Mouse (Mus musculus) brown adipose tissue, adult 24 weeks (tissue): ENCODE results near the gene Zfp84. TPM values are rescaled to one million over a fixed set of nuclear protein-coding genes. Genes with fewer than 3 reads are reported as not detected.
"Not testable (repeated sequence)": the region's sequence is repeated elsewhere in the genome, so short reads cannot be mapped to it uniquely, and the experiment has no call there.

ENCODE experiments used
- H3K27ac ChIP-seq: fragments of 200-500 bp; replicated peaks from 2 replicates; pipeline ENCODE4 v1.5.1; 2012; ENCODE audit warnings: low read depth, mild to moderate bottlenecking, low read length
- H3K4me1 ChIP-seq: fragments of 200-500 bp; 2 replicates; pipeline ENCODE4 v1.6.1; 2012; ENCODE audit warnings: low read length, mixed read lengths; ENCODE audit not compliant: control insufficient read depth, insufficient read depth, insufficient read length
- H3K4me3 ChIP-seq: fragments of 200-500 bp; 2 replicates; pipeline ENCODE4 v1.5.1; 2012; ENCODE audit warnings: low read depth, mild to moderate bottlenecking, low read length, moderate library complexity; ENCODE audit not compliant: insufficient read depth
- polyA plus RNA-seq: library from polyadenylated mRNA; stranded (reverse); fragments of >200 nt; gene quantifications from 2 replicates; pipeline ENCODE4 v1.2.4, GENCODE M21; 2012; ENCODE audit not compliant: missing spikeins, insufficient read depth, insufficient read length

Gene Zfp84
- polyA plus RNA-seq, result 6.1 and 6.3 TPM in 2 replicates

DNA sequence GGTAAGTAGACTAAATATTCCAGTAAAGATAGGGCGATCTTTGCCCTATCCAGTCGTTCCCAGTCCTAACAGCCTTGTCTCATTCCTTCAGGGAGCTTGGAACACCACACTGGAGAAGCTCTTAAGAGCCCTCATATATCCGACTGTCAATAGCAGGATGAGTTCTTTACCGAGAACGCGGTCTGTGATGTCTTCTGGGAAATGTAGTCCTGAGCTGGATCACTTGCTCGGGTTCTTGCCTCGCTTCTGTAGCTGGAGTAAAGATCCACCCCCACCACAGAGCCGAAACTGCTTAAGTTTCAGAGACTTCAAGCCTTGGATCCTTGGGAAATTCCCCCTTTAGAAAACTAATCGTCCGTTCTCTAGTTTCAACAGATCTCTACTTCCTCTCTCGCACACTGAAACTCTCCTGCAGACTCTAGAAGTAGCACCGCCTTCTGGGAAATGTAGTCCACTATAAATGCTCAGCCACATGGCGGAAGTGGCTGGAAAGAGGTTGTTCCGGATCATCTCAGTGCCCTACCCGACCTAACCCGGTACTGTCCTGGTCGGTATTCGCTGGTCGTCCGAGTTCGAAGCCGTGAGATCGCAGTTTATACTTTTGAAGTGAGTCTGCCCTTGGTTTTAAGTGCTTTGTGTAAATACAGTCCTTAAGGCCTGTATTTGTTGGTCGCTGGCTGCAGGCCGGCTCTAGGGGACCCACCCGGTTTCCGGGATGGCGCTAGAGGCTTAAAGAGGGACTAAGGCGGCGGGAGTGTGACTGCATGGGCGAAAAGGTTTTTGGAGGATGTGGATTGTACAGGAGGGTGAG is at the start of gene Zfp84:
Gene Zfp84 (plus strand): TSS at position 463 of the 811 bp plus-strand sequence.
- Histone ChIP-seq H3K4me3 (peak within 1 kb of the TSS; percentile 95), H3K4me1 (peaks cover 3% of the 10 kb centered on the region), H3K27ac (peak within 1 kb of the TSS; percentile 91)

- not testable (repeated sequence) for H3K27ac ChIP-seq, H3K4me3 ChIP-seq, H3K4me1 ChIP-seq
These were observed 42.8 kb upstream of the Zfp84 start for GRCm38 (mm10) chr7:29725461-29726142.

DNA sequence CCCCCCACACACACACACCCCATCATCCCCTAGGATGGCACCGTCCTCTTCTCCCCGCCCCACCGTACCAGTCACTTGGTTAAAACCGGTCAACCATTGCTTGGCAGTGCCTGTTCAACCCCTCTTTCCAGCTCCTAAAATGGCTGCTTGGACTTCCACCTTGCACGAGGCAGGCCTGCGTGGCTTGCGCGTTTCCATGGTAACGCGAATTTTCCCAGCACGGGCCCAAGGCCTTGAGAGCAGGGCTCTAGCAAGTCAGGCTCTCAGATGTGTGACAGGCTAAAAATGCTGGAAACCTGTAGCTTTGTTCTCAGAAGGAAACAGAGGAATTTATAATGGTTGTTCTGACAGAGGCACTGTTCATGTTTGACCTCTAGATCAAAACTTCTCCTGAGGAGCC is 41.5 kb upstream of the Zfp84 start, which contains the start of gene Catsperg2:
Gene Catsperg2 (minus strand): TSS at position 173 of the 400 bp plus-strand sequence.
- H3K4me1 ChIP-seq, H3K27ac ChIP-seq, H3K4me3 ChIP-seq: not testable (repeated sequence)

GRCm38 (mm10) chr7:29728055-29728454 is 40.3 kb upstream of the Zfp84 start:
- H3K4me1 ChIP-seq, result no peaks in the 10 kb centered on the region
- no peak overlapping the region for H3K27ac ChIP-seq
- H3K4me3 ChIP-seq, result no peak overlapping the region

- no peak overlapping the region for H3K4me3 ChIP-seq
- H3K4me1 ChIP-seq, result no peaks in the 10 kb centered on the region
- H3K27ac ChIP-seq, result no peak overlapping the region
These were observed 26.1 kb upstream of the Zfp84 start for GRCm38 (mm10) chr7:29742258-29742657.

DNA sequence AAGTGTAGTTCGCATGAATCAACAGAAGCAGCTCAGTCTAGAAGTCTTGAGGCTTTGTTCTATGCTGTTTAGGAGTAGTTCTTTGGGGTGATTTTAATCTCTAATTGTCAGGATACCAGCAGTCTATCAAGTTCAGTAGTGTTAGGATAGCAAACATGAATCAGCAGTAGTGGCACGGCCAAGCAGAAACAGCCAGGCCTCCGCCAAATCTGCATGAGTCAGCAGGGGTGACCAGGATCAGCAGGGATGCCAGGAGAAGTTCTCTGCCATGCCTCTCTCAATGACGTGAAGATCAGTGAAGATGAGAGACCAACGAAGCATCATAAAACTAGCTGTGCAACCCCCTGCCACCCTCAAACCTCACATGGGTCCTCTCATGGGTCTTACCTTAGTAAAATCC is 7.9 kb upstream of the Zfp84 start:
- no peaks in the 10 kb centered on the region for H3K4me1 ChIP-seq
- no peak overlapping the region for H3K27ac ChIP-seq
- no peak overlapping the region for H3K4me3 ChIP-seq

DNA sequence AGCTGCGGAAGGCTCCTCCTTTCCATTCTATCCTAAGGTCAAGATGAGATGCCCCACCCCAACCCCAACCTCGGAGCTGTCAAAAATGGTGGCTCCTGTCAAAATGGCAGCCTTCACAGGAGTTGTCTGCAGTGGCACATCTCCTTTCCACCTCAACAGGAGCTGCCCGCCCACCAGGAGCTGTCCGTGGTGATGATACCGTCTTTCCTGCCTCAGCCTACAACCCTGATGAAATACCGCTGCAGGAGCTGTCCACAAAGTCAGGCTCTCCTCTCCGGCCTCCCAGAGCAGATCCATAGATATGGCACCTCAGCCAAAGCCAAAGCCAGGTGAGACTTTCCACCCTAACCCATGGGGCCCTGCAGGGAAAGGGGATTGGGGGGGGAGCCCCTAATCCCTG is 3.6 kb upstream of the Zfp84 start:
- Histone ChIP-seq H3K27ac (no peak overlapping the region), H3K4me3 (no peak overlapping the region), H3K4me1 (peaks cover 3% of the 10 kb centered on the region)

GRCm38 (mm10) chr7:29767058-29767686 is 1.2 kb upstream of the Zfp84 start:
- H3K27ac ChIP-seq, result peak overlapping the region; percentile 74
- peaks cover 3% of the 10 kb centered on the region for H3K4me1 ChIP-seq
- peak overlapping the region; percentile 72 for H3K4me3 ChIP-seq

DNA sequence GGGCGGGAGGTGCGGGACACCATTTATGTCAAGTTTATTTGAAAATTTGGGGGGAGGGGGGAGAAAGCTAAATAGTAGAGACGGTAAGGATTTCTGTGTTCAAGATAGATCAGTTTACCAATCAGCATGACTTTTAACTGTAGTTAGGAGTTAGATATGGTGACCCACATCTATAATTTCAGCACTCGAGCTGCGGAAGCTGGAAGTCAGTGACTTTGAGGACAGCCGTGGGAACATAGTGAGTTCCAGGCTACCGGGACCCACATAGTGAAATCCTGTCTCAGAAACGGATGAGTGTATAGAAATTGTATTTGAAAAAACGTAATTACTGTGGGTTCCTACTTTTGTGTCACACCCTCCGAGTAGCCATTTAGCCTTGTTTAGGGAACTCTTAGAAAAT is 628 bp downstream of the Zfp84 start:
- Histone ChIP-seq H3K27ac (0 out of 2 replicates have a peak overlapping the region, but pooled peaks have one; percentile 91), H3K4me1 (peaks cover 3% of the 10 kb centered on the region), H3K4me3 (peak overlapping the region; percentile 95)

- Histone ChIP-seq H3K27ac (no peak overlapping the region), H3K4me3 (no peak overlapping the region), H3K4me1 (peaks cover 3% of the 10 kb centered on the region; the same call in 1 of the 2 replicates)
These were observed 5.2 kb downstream of the Zfp84 start for GRCm38 (mm10) chr7:29773503-29773902.

- Histone ChIP-seq H3K4me3 (no peak overlapping the region), H3K4me1 (peaks cover 2% of the 10 kb centered on the region; the same call in 1 of the 2 replicates), H3K27ac (no peak overlapping the region)
These were observed 6.0 kb downstream of the Zfp84 start for GRCm38 (mm10) chr7:29774371-29774770.

DNA sequence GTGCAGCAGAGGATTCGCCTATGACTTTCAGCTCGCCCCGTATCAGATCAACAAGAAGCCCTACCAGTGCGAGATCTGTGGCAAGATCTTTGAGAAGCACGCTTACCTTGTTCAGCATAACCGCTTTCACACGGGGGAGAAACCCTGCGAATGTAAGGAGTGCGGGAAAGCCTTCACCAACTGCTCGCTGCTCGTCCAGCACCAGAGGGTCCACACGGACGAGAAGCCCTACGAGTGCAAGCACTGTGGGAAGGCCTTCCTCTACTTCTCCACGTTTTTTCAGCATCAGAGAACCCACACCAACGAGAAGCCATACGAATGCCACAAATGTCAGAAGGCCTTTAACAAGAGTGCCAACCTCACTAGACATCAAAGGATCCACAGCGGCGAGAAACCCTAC is 8.2 kb downstream of the Zfp84 start:
- H3K4me1 ChIP-seq, result no peaks in the 10 kb centered on the region
- H3K4me3 ChIP-seq, result no peak overlapping the region

GRCm38 (mm10) chr7:29777372-29777771 is 9.0 kb downstream of the Zfp84 start:
- H3K4me3 ChIP-seq, result no peak overlapping the region
- H3K27ac ChIP-seq, result no peak overlapping the region
- no peaks in the 10 kb centered on the region for H3K4me1 ChIP-seq

More for the DNA sequence above, 8.2 kb downstream of the Zfp84 start:
- no peak overlapping the region for H3K27ac ChIP-seq

- Histone ChIP-seq H3K27ac (no peak within 1 kb of the TSS), H3K4me3 (peak within 1 kb of the TSS; percentile 75), H3K4me1 (no peaks in the 10 kb centered on the region)
These were observed 15.7 kb downstream of the Zfp84 start, which contains the start of gene Zfp30 for GRCm38 (mm10) chr7:29783871-29784551. Gene Zfp30 (plus strand): TSS chr7:29783998.

DNA sequence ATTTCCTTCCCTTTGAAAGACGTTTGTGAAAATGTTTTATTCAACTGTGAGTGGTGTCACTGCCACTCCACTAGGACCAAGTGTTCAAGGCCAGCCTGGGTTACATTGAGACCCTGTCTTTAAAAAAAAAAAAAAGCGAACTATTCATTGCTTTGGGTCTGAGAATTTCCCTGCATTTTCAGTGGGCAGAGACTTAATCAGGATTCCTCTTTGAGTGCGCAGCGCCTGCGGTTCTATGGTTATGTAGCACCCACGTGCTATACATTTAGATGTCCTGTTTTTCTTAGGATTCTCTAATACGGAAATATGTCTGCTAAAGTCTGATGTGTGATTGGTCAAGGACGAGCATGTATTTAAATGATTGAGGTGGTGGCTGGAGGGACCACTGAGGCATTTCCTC is 16.7 kb downstream of the Zfp84 start:
- no peaks in the 10 kb centered on the region for H3K4me1 ChIP-seq
- no peak overlapping the region for H3K27ac ChIP-seq
- peak overlapping the region; percentile 27 for H3K4me3 ChIP-seq
